Mouse (Mus musculus): ENCODE measurements around the gene Ptma. TPM values are rescaled to one million over a fixed set of nuclear protein-coding genes. Genes with fewer than 3 reads are reported as not detected.

Gene Ptma
- polyA plus RNA-seq, 1 experiment from 2014 or later = 2,609 TPM

GRCm38 (mm10) chr1:86571941-86572340 is 45.4 kb downstream of the Ptma start:
- ATAC-seq (ENCODE audit: low read depth) = no peak
- 67% methylated on average over 4 of the region's 4 CpGs for WGBS
- H3K4me1 ChIP-seq (replicated peaks; ENCODE audit: control insufficient read depth, insufficient read depth, low read length) = no peaks in the 10 kb centered on the region
- H3K27ac ChIP-seq (ENCODE audit: low read length) = no peak overlapping the region
- H3K4me2 ChIP-seq (ENCODE audit: low read depth, low read length) = no peak overlapping the region
- peaks cover 2% of the 10 kb centered on the region; the same call in 1 of the 2 replicates for H3K36me3 ChIP-seq (ENCODE audit: control insufficient read depth, insufficient read depth, low read length)
- no peak overlapping the region for H3K4me3 ChIP-seq (ENCODE audit: low read length)
- no peak overlapping the region for H3K9ac ChIP-seq (ENCODE audit: low read length)
- no peaks in the 10 kb centered on the region for H3K27me3 ChIP-seq (ENCODE audit: control insufficient read depth, insufficient read depth, low read depth, low read length)
- no peaks in the 10 kb centered on the region for H3K9me3 ChIP-seq (ENCODE audit: control insufficient read depth, low read length)

Other genes starting within 250 kb of the Ptma start
- 4.5 and 4.7 TPM in 2 replicates for gene B3gnt7, start 223.9 kb upstream of the Ptma start, polyA plus RNA-seq (2015; fragmentation: Nextera tagmentation; extraction: Ambion mirVana)
- 315 and 344 TPM in 2 replicates for gene Ncl, start 167.3 kb upstream of the Ptma start, polyA plus RNA-seq (2015; fragmentation: Nextera tagmentation; extraction: Ambion mirVana)
- gene Nmur1, start 100.5 kb upstream of the Ptma start, polyA plus RNA-seq (2015; fragmentation: Nextera tagmentation; extraction: Ambion mirVana) = 0.49 and 0.63 TPM in 2 replicates
- not detected in 2 replicates for gene Tex44, start 100.4 kb upstream of the Ptma start, polyA plus RNA-seq (2015; fragmentation: Nextera tagmentation; extraction: Ambion mirVana)
- gene Pde6d, start 55.9 kb downstream of the Ptma start, polyA plus RNA-seq (2015; fragmentation: Nextera tagmentation; extraction: Ambion mirVana) = 46.9 and 50.2 TPM in 2 replicates
- 34.1 and 35.1 TPM in 2 replicates for gene Cops7b, start 56.2 kb downstream of the Ptma start, polyA plus RNA-seq (2015; fragmentation: Nextera tagmentation; extraction: Ambion mirVana)
- 0.96 and 1.4 TPM in 2 replicates for gene Nppc, start 143.8 kb downstream of the Ptma start, polyA plus RNA-seq (2015; fragmentation: Nextera tagmentation; extraction: Ambion mirVana)
- 23.9 and 25.6 TPM in 2 replicates for gene Dis3l2, start 177.1 kb downstream of the Ptma start, polyA plus RNA-seq (2015; fragmentation: Nextera tagmentation; extraction: Ambion mirVana)